17 mouse cellular contexts compared by ENCODE assay signal in genomic region chr9:121959966-121960635, GRCm38 (mm10). TPM values are rescaled to one million over a fixed set of nuclear protein-coding genes. Genes with fewer than 3 reads are reported as not detected.
DNase-seq lines count a peak whose midpoint lies in the region; ATAC-seq and TF ChIP-seq lines count a peak whose summit lies in the region.
"Had no signal": no experiment of that assay in that cellular context is flagged by ENCODE, and none has a peak within 500 bp of the region (broad histone marks: within the 10 kb centered on the region; RNA-seq: fewer than 3 reads in every experiment).

No protein-coding gene starts in this region.

- H3K27ac ChIP-seq in liver, postnatal 0 days (ENCODE audit: low read depth): no peak overlapping the region
- peak overlapping the region; percentile 69 for H3K27ac ChIP-seq in embryonic facial prominence, embryonic 12.5 days

- no peak overlapping the region for H3K4me3 ChIP-seq in liver, postnatal 0 days (ENCODE audit: low read depth, low read length)
- H3K4me3 ChIP-seq in embryonic facial prominence, embryonic 12.5 days: no peak overlapping the region
- H3K4me3 ChIP-seq: erythroblast, embryonic 14.5 days; megakaryocyte, embryonic 14.5 days; myocyte had no signal

- no peaks in the 10 kb centered on the region for H3K36me3 ChIP-seq in liver, postnatal 0 days (replicated peaks; ENCODE audit: insufficient read depth, low read length)
- no peaks in the 10 kb centered on the region for H3K36me3 ChIP-seq in embryonic facial prominence, embryonic 12.5 days

- peak; percentile 36; the same call in 1 of the 2 replicates for ATAC-seq in liver, postnatal 0 days
- ATAC-seq in embryonic facial prominence, embryonic 12.5 days (ENCODE audit: insufficient number of reproducible peaks, insufficient read depth, low FRiP score, low TSS enrichment): no peak
- ATAC-seq: CD4-positive, CD25-positive, alpha-beta regulatory T cell, adult 4 months; Patski had no signal

- no peak overlapping the region for H3K9ac ChIP-seq in liver, postnatal 0 days (replicated peaks)
- no peak overlapping the region for H3K9ac ChIP-seq in embryonic facial prominence, embryonic 12.5 days

- no peaks in the 10 kb centered on the region for H3K9me3 ChIP-seq in liver, postnatal 0 days (ENCODE audit: low read length)
- H3K9me3 ChIP-seq in embryonic facial prominence, embryonic 12.5 days: no peaks in the 10 kb centered on the region

- no peaks in the 10 kb centered on the region for H3K4me1 ChIP-seq in liver, postnatal 0 days (ENCODE audit: insufficient read depth)
- H3K4me1 ChIP-seq in embryonic facial prominence, embryonic 12.5 days: peaks cover 11% of the 10 kb centered on the region; the same call in 1 of the 2 replicates

- intact Hi-C loops in heart, postnatal 25 days (cut with DNase I): no loop called here

- no peak for TF ChIP-seq EP300 in liver, postnatal 0 days (IDR thresholded peaks at IDR 0.05; ENCODE audit: low read depth)

- no peaks in the 10 kb centered on the region for H3K27me3 ChIP-seq in liver, postnatal 0 days (ENCODE audit: insufficient read depth, low read length)
- H3K27me3 ChIP-seq in embryonic facial prominence, embryonic 12.5 days: no peaks in the 10 kb centered on the region
- H3K27me3 ChIP-seq: Patski had no signal

- peak; percentile 35 to 37 for DNase-seq in heart, adult 18-20 months
- no peak for DNase-seq in heart, postnatal 25 days (ENCODE audit: low spot score)
- DNase-seq in liver, postnatal 0 days: no peak
- no peak for DNase-seq in liver
- DNase-seq in testis, postnatal 10 days (ENCODE audit: low spot score): peak; percentile 34
- DNase-seq in ovary, postnatal 14 days (ENCODE audit: low spot score): no peak
- DNase-seq: cerebellum, adult 18-20 months; kidney, adult 11 months; lung, adult 18-20 months; thymus, postnatal 25 days had no signal

- no peak for TF ChIP-seq CTCF in liver, postnatal 0 days (IDR thresholded peaks at IDR 0.05; ENCODE audit: low read depth)

- 63% methylated on average over 7 of the region's 7 CpGs for WGBS in liver, postnatal 0 days (ENCODE audit: insufficient replicate concordance)
- WGBS in embryonic facial prominence, embryonic 12.5 days: 22% methylated on average over 7 of the region's 7 CpGs

- H3K4me2 ChIP-seq in liver, postnatal 0 days (ENCODE audit: low read depth, low read length): no peak overlapping the region
- H3K4me2 ChIP-seq in embryonic facial prominence, embryonic 12.5 days (replicated peaks): no peak overlapping the region

RNA-seq across cellular contexts. Expression of gene Fam198a, which starts 9.3 kb away (rescaled TPM):
- under 1 TPM; 0.26 to 0.47 TPM for total RNA-seq in heart, adult 18-20 months (2021)
- total RNA-seq in heart, postnatal 25 days (2021): under 1 TPM; 0.94 to 0.98 TPM
- 0.31 and 0.32 TPM in 2 replicates for polyA plus RNA-seq in liver, postnatal 0 days (2015; fragmentation: Nextera tagmentation; extraction: Ambion mirVana)
- polyA plus RNA-seq in embryonic facial prominence, embryonic 12.5 days (2016; fragmentation: Nextera tagmentation; extraction: Ambion mirVana): 2.1 and 2.2 TPM in 2 replicates
- polyA plus RNA-seq: erythroblast, embryonic 14.5 days had no signal

RNA-seq across cellular contexts. Expression of gene Pomgnt2, which starts 36.8 kb away (rescaled TPM):
- 10 to 100 TPM; 14.7 to 16.6 TPM for total RNA-seq in heart, adult 18-20 months (2021)
- total RNA-seq in heart, postnatal 25 days (2021): 10 to 100 TPM; 12.1 to 13.1 TPM
- 3.1 and 3.6 TPM in 2 replicates for polyA plus RNA-seq in liver, postnatal 0 days (2015; fragmentation: Nextera tagmentation; extraction: Ambion mirVana)
- 13.9 and 15.0 TPM in 2 replicates for polyA plus RNA-seq in embryonic facial prominence, embryonic 12.5 days (2016; fragmentation: Nextera tagmentation; extraction: Ambion mirVana)
- polyA plus RNA-seq: CD4-positive, CD25-positive, alpha-beta regulatory T cell, adult 4 months had no signal

RNA-seq across cellular contexts. Expression of gene Cyp8b1, which starts 44.0 kb away (rescaled TPM):
- not detected for total RNA-seq in heart, adult 18-20 months (2021)
- not detected for total RNA-seq in heart, postnatal 25 days (2021)
- 130 and 144 TPM in 2 replicates for polyA plus RNA-seq in liver, postnatal 0 days (2015; fragmentation: Nextera tagmentation; extraction: Ambion mirVana)
- not detected in 2 replicates for polyA plus RNA-seq in embryonic facial prominence, embryonic 12.5 days (2016; fragmentation: Nextera tagmentation; extraction: Ambion mirVana)
- polyA plus RNA-seq: CD4-positive, CD25-positive, alpha-beta regulatory T cell, adult 4 months; erythroblast, embryonic 14.5 days; heart, embryonic 14.5 days; myocyte; Patski had no signal

Comparison
In these comparisons a context has a peak if more than half of its experiments do, and no peak if none do; other contexts are left out.
1. DNase-seq: peak in heart, adult 18-20 months (2 of 2) and testis, postnatal 10 days (single experiment); none in heart, postnatal 25 days (single experiment), liver, postnatal 0 days (single experiment), liver (single experiment) and ovary, postnatal 14 days (single experiment).